Mouse (Mus musculus): ENCODE results near the gene C1qtnf6. TPM values are rescaled to one million over a fixed set of nuclear protein-coding genes. Genes with fewer than 3 reads are reported as not detected.

Gene C1qtnf6
- polyA plus RNA-seq, 1 experiment from 2014 or later, result 23.9 TPM

Other genes with a start within 250 kb of the C1qtnf6 start
- 0.54 and 0.70 TPM in 2 replicates for gene Csf2rb2, start 225.7 kb downstream of the C1qtnf6 start, polyA plus RNA-seq (2015; fragmentation: Nextera tagmentation; extraction: Ambion mirVana)
- gene Csf2rb, start 205.7 kb downstream of the C1qtnf6 start, polyA plus RNA-seq (2015; fragmentation: Nextera tagmentation; extraction: Ambion mirVana), result 2.7 and 3.7 TPM in 2 replicates
- gene Tex33, start 135.5 kb downstream of the C1qtnf6 start, polyA plus RNA-seq (2015; fragmentation: Nextera tagmentation; extraction: Ambion mirVana), result not detected in 2 replicates
- gene Tst, start 125.5 kb downstream of the C1qtnf6 start, polyA plus RNA-seq (2015; fragmentation: Nextera tagmentation; extraction: Ambion mirVana), result 67.4 and 89.8 TPM in 2 replicates
- gene Mpst, start 125.0 kb downstream of the C1qtnf6 start, polyA plus RNA-seq (2015; fragmentation: Nextera tagmentation; extraction: Ambion mirVana), result 3.3 and 4.2 TPM in 2 replicates
- gene Kctd17, start 102.9 kb downstream of the C1qtnf6 start, polyA plus RNA-seq (2015; fragmentation: Nextera tagmentation; extraction: Ambion mirVana), result 35.4 and 40.6 TPM in 2 replicates
- 0.64 and 1.8 TPM in 2 replicates for gene Tmprss6, start 62.8 kb downstream of the C1qtnf6 start, polyA plus RNA-seq (2015; fragmentation: Nextera tagmentation; extraction: Ambion mirVana)
- gene Il2rb, start 36.1 kb downstream of the C1qtnf6 start, polyA plus RNA-seq (2015; fragmentation: Nextera tagmentation; extraction: Ambion mirVana), result 0.53 and 0.69 TPM in 2 replicates
- gene Sstr3, start 13.3 kb upstream of the C1qtnf6 start, polyA plus RNA-seq (2015; fragmentation: Nextera tagmentation; extraction: Ambion mirVana), result 0.18 and 0.44 TPM in 2 replicates
- gene Rac2, start 41.4 kb upstream of the C1qtnf6 start, polyA plus RNA-seq (2015; fragmentation: Nextera tagmentation; extraction: Ambion mirVana), result 26.5 and 36.5 TPM in 2 replicates
- gene Cyth4, start 65.6 kb upstream of the C1qtnf6 start, polyA plus RNA-seq (2015; fragmentation: Nextera tagmentation; extraction: Ambion mirVana), result 10.7 and 11.0 TPM in 2 replicates
- 0.10 and 0.12 TPM in 2 replicates for gene Elfn2, start 187.4 kb upstream of the C1qtnf6 start, polyA plus RNA-seq (2015; fragmentation: Nextera tagmentation; extraction: Ambion mirVana)
- 18.0 and 21.1 TPM in 2 replicates for gene Mfng, start 242.1 kb upstream of the C1qtnf6 start, polyA plus RNA-seq (2015; fragmentation: Nextera tagmentation; extraction: Ambion mirVana)